Mouse (Mus musculus) heart, embryonic 13.5 days (tissue): Measurements from ENCODE around the gene Adcyap1r1. TPM values are rescaled to one million over a fixed set of nuclear protein-coding genes. Genes with fewer than 3 reads are reported as not detected.

Experiments used
- ATAC-seq: fragments of 200-750 bp; cut with Nextera tagmentation; 2 replicates; pipeline ENCODE4 v1.8.0; 2017; ENCODE audit warnings: moderate TSS enrichment; ENCODE audit not compliant: insufficient number of reproducible peaks, low FRiP score, low TSS enrichment; ENCODE audit errors: extremely low read depth
- H3K27ac ChIP-seq: fragments of 300-500 bp; sonication (generic); replicated peaks from 2 replicates; pipeline ENCODE4 v1.5.1; 2015; ENCODE audit warnings: moderate library complexity, mild to moderate bottlenecking, inconsistent platforms
- H3K27me3 ChIP-seq: fragments of 300-500 bp; sonication (generic); replicated peaks from 2 replicates; pipeline ENCODE4 v1.6.1; 2015; ENCODE audit warnings: mild to moderate bottlenecking, inconsistent platforms
- H3K36me3 ChIP-seq: fragments of 300-500 bp; sonication (generic); 2 replicates; pipeline ENCODE4 v1.6.1; 2015; ENCODE audit warnings: mild to moderate bottlenecking, inconsistent platforms
- H3K4me1 ChIP-seq: fragments of 300-500 bp; sonication (generic); 2 replicates; pipeline ENCODE4 v1.6.1; 2015; ENCODE audit warnings: inconsistent platforms
- H3K4me2 ChIP-seq: fragments of 300-500 bp; sonication (generic); 2 replicates; pipeline ENCODE4 v1.6.1; 2015; ENCODE audit warnings: inconsistent platforms, mild to moderate bottlenecking, moderate library complexity
- H3K4me3 ChIP-seq: fragments of 300-500 bp; sonication (generic); 2 replicates; pipeline ENCODE4 v1.5.1; 2015; ENCODE audit warnings: moderate library complexity, mild to moderate bottlenecking, inconsistent platforms
- H3K9ac ChIP-seq: fragments of 300-500 bp; sonication (generic); 2 replicates; pipeline ENCODE4 v1.6.1; 2015; ENCODE audit warnings: inconsistent platforms, mild to moderate bottlenecking, moderate library complexity
- H3K9me3 ChIP-seq: fragments of 300-500 bp; sonication (generic); 2 replicates; pipeline ENCODE4 v1.6.1; 2016; ENCODE audit warnings: inconsistent platforms
- WGBS: fragments of 180-500 bp; shearing (Covaris S2); methylation state at CpG from one replicate; pipeline ENCODE4 v1.1.7; 2015; ENCODE audit warnings: mixed read lengths; 5-methylcytosine and 5-hydroxymethylcytosine counted together
- polyA plus RNA-seq: library from polyadenylated mRNA; unstranded; fragments of >200 nt; fragmentation: Nextera tagmentation; extraction: Ambion mirVana; gene quantifications from 2 replicates; pipeline ENCODE4 v1.2.1, GENCODE M21; 2015

Gene Adcyap1r1
- polyA plus RNA-seq, 1 experiment from 2014 or later: 3.6 TPM

DNA sequence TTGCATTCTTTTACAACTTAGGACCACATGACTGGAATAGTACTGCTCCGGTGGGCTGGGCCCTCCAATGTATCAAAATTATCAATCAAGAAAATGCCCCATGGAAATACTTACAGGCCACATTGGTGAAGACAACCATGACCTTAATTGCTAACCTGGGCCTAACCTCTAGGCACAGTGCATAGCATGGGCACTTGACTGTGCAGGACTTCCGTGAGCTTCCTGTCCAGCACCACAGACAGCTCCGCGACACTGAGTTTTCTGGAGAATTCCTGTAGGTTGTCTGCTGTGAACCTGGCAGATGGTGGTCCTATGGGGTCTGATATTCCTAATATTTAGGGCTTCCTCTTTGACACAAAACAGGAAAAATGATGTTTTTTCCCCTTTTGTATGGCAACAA, 54.7 kb downstream of the Adcyap1r1 start:
- H3K9ac ChIP-seq: no peak overlapping the region
- WGBS: 71% methylated on average over 4 of the region's 4 CpGs
- no peak for ATAC-seq
- no peaks in the 10 kb centered on the region for H3K36me3 ChIP-seq
- no peak overlapping the region for H3K4me2 ChIP-seq
- no peak overlapping the region for H3K4me3 ChIP-seq
- peaks cover 39% of the 10 kb centered on the region for H3K27me3 ChIP-seq
- no peaks in the 10 kb centered on the region for H3K9me3 ChIP-seq
- no peak overlapping the region for H3K27ac ChIP-seq
- H3K4me1 ChIP-seq: peaks cover 4% of the 10 kb centered on the region

DNA sequence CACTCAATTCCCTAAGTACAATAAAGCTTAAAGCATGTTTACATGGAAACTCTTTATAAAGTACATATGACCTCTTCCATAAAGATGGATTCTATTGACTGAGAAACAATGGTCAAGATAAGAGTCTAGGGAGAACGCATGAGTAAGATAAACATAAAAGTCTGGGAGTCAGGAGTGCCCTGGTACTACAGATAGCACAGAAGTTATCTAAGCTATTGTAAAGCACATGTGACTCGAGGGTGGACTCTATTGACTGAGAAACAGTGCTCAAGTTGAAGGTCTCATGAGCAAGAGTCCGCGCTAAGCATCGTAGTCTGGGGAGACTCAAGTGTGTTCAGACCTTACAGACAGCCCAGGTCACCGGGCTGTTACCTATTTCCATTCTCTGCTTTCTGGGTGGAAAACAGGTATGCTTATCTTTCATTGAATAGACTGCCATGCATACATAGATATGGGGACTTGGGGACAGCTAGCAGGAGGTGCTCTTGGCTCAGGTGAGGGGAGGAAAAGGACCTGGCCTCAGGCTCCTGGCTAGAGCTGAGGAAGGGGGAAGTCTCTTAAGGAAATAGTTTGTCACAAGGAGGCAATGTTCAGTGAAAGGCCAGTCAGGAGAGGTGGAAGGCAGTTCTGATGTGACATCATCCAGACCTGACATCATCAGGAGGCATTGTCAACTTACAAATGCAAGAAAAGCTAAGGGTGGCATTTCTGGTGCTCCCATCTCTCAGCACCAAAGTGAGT, 57.5 kb downstream of the Adcyap1r1 start:
- Histone ChIP-seq H3K9ac (no peak overlapping the region), H3K27ac (no peak overlapping the region), H3K9me3 (no peaks in the 10 kb centered on the region), H3K36me3 (no peaks in the 10 kb centered on the region), H3K4me2 (no peak overlapping the region), H3K27me3 (peaks cover 40% of the 10 kb centered on the region), H3K4me1 (peaks cover 10% of the 10 kb centered on the region), H3K4me3 (no peak overlapping the region)
- no peak for ATAC-seq
- WGBS: 51% methylated on average over 6 of the region's 6 CpGs

DNA sequence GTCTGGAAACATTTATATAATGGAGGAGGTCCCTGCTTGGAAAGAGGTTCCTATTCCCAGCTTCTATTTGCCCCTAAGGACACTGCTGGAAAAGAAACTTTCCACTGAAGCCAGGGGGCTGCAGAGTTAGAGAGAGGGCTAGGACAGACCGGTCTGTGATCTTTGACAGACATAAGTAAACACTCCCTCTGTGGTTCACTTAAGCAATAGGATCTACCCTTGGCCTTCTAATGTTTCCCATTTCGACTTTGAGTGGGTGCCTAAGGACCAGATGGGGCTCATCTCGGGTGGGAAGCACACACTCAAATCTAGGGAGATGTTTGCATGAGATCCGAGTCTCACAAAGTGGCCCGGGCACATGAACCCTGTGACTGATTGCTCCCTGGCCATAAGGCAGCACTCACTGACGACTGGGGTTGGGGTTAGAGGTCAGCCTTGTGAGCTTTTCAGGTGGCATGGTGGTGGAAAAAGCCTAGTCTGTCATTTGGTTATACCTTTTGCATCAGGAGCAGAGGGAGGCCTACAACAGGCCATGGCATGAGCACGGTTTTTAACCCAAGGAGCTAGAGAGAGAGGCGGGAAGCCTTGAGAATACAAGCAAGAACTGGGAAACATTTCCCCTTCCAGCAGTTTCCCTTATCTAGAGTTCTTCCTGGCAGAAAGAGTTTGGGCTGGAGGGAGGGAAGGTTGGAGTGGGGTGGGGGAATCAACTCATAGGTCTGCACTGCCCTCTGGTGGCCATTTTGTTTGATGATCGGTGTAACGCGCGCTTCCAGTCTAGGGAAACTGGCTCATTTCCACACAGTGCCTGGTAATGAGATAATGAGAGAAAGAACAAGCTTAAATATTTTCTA, 59.7 kb downstream of the Adcyap1r1 start:
- Histone ChIP-seq H3K4me1 (peaks cover 10% of the 10 kb centered on the region), H3K27ac (no peak overlapping the region), H3K9ac (no peak overlapping the region), H3K36me3 (no peaks in the 10 kb centered on the region), H3K27me3 (peaks cover 32% of the 10 kb centered on the region), H3K9me3 (peaks cover 5% of the 10 kb centered on the region; the same call in 1 of the 2 replicates), H3K4me2 (peak overlapping the region; percentile 39), H3K4me3 (no peak overlapping the region)
- WGBS: 21% methylated on average over 12 of the region's 12 CpGs
- no peak for ATAC-seq

DNA sequence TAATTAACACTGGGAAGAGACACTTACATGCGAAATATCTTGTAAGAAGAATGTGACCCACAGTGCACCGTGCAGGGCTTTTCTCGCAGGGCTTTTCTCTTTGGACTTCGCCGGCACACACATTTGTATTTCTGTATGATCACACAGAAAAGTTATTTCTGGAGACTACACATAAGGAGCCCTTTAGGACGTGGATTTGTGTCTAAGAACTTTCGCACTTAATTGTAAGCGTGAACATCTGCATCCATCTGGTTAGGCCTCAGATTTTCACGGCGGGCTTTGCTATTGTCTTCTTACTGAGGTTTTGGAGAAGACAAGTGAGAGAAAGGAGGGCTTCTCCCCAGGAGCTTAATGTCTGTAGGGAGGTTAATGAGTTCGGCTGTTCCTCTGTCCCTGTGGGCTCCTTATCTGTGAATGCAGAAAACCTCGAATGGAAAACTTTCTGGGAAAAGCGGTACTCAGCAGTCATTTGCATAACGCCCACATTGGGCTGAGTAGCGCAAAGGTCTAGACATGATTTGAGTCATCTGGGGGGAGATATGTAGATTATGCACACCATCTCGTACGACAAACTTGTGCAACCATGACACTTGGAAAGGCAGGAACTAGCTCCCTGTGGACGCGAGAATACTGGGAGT, 60.4 kb downstream of the Adcyap1r1 start:
- no peak overlapping the region for H3K4me3 ChIP-seq

DNA sequence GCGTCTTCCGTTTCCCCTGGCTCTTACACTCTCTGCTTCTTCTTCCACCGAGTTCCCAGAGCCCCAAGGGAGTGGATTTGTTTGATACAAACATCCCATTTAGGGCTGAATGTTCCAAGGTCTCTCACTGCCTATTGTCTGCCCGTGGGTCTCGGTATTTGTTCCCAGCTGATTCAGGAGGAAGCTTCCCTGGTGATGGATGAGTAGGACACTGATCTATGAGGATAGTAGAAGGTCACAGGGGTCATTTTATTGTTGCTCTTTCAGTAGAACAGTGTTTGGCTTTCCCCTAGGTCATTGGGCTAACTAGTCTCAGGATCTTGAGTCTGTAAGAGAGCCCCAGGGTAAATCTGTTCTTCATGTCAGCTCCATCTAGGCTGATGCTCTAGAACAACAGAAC, 61.7 kb downstream of the Adcyap1r1 start:
- Histone ChIP-seq H3K9me3 (peaks cover 5% of the 10 kb centered on the region; the same call in 1 of the 2 replicates), H3K4me3 (no peak overlapping the region), H3K27me3 (peaks cover 19% of the 10 kb centered on the region), H3K27ac (no peak overlapping the region), H3K4me2 (no peak overlapping the region), H3K9ac (no peak overlapping the region), H3K36me3 (no peaks in the 10 kb centered on the region), H3K4me1 (peaks cover 10% of the 10 kb centered on the region)
- no peak for ATAC-seq
- 52% methylated on average over 5 of the region's 5 CpGs for WGBS

More for the DNA sequence above, 60.4 kb downstream of the Adcyap1r1 start:
- ATAC-seq: no peak
- H3K27me3 ChIP-seq: peaks cover 27% of the 10 kb centered on the region
- no peak overlapping the region for H3K9ac ChIP-seq
- peak overlapping the region; percentile 39 for H3K4me2 ChIP-seq
- 42% methylated on average over 19 of the region's 19 CpGs for WGBS
- H3K36me3 ChIP-seq: no peaks in the 10 kb centered on the region
- peaks cover 10% of the 10 kb centered on the region for H3K4me1 ChIP-seq
- peaks cover 5% of the 10 kb centered on the region; the same call in 1 of the 2 replicates for H3K9me3 ChIP-seq
- H3K27ac ChIP-seq: no peak overlapping the region

DNA sequence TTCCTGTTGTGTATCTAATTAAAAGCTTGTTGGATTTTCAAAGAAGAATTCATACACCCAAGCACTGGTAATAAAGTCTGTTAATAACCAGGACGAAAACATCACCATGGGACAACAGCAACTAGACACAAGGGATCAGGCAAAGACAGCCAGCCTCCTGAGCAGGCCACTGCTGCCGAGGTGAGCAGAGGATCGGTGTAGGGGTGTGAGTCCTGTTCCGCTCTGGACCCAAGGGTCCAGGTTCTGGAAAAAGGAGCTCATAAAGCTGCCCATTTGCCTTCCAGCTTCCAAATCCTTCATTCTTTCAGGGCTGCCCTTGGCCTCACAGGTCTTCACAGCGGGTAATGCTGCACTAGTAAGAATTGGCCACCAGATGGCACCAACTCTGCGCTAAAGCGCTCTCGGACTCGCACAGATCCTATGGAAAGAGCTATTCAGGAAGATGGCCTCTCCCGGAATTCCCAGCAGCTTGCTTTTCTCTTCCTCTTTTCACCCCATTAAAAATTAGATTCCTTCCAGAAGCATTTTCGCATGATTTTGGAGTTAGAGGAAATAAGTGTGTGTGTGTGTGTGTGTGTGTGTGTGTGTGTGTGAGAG, 67.9 kb downstream of the Adcyap1r1 start:
- H3K4me1 ChIP-seq: no peaks in the 10 kb centered on the region
- 16% methylated on average over 11 of the region's 11 CpGs for WGBS
- H3K4me2 ChIP-seq: peak overlapping the region; percentile 53
- H3K36me3 ChIP-seq: no peaks in the 10 kb centered on the region
- H3K27ac ChIP-seq: no peak overlapping the region
- peak overlapping the region; percentile 24 for H3K4me3 ChIP-seq
- H3K9ac ChIP-seq: no peak overlapping the region
- no peak; the same call in 1 of the 2 replicates for ATAC-seq
- peaks cover 5% of the 10 kb centered on the region; the same call in 1 of the 2 replicates for H3K9me3 ChIP-seq
- no peaks in the 10 kb centered on the region for H3K27me3 ChIP-seq

DNA sequence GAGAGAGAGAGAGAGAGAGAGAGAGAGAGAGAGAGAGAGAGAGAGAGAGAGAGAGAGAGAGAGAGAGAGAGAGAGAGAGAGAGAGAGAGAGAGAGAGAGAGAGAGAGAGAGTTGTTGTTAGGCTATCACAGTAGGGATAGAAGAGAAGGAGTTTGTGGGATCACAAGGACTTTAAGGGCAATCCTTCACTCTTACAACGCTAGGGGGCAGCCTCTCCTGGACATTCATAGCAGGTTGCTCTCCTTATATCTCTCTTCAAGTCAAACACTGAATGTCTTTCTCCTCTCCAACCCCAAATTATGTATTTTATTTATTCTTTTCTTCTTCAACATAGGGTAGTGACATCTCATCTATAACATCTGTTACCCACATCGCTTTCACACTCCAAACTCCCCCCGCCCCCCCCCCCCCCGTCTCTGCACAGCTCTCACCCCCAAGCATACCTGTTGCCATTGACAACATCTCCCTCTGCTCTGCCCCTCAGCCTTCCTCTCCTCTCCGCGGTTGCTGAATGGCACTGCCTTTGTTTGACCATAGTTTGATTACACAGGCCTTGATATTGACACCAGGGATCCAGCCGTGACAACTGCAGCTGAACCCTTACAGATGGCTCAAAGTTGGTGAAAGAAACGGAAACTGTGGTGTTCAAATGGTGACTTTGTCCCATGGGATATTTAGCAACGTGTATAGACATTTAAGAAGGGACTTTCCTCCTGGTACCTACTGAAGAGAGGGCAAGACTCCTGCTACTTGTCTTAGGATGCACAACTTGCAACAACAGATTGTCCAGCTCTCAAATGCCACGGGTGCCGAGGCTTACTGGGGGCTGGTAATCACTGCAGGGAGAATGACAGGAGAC, 68.7 kb downstream of the Adcyap1r1 start:
- ATAC-seq: no peak
- Histone ChIP-seq H3K4me3 (peak overlapping the region; percentile 24; the same call in 1 of the 2 replicates), H3K4me2 (peak overlapping the region; percentile 53), H3K4me1 (no peaks in the 10 kb centered on the region), H3K27me3 (no peaks in the 10 kb centered on the region), H3K9me3 (no peaks in the 10 kb centered on the region), H3K27ac (no peak overlapping the region), H3K9ac (no peak overlapping the region), H3K36me3 (no peaks in the 10 kb centered on the region)
- 49% methylated on average over 11 of the region's 11 CpGs for WGBS

DNA sequence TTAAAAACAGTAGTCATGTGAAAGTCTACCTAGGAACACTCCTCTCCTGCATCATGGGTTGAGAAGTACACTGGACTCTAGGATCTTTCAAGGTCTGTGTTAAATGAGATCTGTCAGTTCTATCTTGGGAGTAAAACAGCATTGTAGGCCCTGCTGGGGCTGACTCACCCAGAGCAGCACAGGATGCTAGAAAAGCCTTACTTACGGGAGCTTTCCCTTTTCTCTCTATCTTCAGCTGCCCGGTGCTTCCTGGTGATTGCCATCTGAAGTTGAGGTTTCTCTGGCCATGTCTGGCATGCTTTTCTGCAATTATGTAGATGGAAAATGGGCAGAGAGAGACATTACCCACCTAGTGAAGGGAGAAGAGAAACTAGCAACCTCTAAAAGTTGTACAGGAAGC, 84.7 kb downstream of the Adcyap1r1 start:
- Histone ChIP-seq H3K27me3 (no peaks in the 10 kb centered on the region), H3K9me3 (0 out of 2 replicates have a peak, but pooled peaks cover 8% of the 10 kb centered on the region), H3K27ac (no peak overlapping the region), H3K4me2 (no peak overlapping the region), H3K4me1 (0 out of 2 replicates have a peak, but pooled peaks cover 4% of the 10 kb centered on the region), H3K36me3 (no peaks in the 10 kb centered on the region), H3K4me3 (no peak overlapping the region), H3K9ac (no peak overlapping the region)
- 49% methylated on average over 2 of the region's 2 CpGs for WGBS
- no peak for ATAC-seq

DNA sequence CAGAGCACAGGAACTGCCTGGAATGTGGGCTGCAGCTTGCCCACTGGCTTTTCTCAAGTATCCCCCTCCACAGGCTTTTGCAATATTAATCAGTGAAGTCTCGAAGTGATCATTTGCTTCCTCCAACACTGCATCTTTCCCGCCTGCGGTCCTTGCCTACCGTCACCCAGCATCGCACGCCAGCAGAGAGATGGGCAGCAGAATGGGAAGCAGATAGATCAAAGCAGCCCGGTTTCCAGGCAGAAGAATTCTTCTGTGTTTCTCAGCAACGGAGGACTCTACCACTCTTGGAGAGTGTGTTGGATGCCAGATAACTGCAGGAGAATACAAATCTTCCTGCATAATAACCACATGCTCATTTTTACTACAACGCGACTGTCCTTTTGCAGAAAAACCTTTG, 87.4 kb downstream of the Adcyap1r1 start:
- Histone ChIP-seq H3K36me3 (no peaks in the 10 kb centered on the region), H3K4me1 (0 out of 2 replicates have a peak, but pooled peaks cover 4% of the 10 kb centered on the region), H3K9ac (no peak overlapping the region), H3K27ac (no peak overlapping the region), H3K9me3 (no peaks in the 10 kb centered on the region), H3K4me3 (no peak overlapping the region), H3K27me3 (no peaks in the 10 kb centered on the region), H3K4me2 (no peak overlapping the region)
- 62% methylated on average over 10 of the region's 10 CpGs for WGBS
- ATAC-seq: no peak

DNA sequence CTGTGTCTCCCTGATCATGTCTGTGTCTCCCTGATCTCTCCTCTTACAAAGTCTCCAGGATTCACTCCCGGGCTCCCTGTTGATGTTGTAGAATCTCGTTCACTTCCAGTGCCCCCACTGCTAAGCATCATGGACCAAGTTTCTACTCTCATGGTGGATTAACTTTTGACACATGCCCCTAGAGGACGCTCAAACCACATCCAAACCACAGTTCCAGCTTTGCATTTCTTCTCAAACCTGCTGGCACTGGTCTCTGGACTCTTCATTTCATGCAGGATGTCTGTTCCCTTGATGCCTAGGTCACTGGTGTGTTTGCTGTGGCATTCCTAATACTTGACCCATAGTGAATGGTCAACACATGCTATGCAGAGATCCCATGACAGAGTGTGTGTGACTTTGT, 90.6 kb downstream of the Adcyap1r1 start:
- H3K9ac ChIP-seq: no peak overlapping the region
- H3K9me3 ChIP-seq: no peaks in the 10 kb centered on the region
- no peak overlapping the region for H3K4me2 ChIP-seq
- no peak overlapping the region for H3K27ac ChIP-seq
- H3K36me3 ChIP-seq: no peaks in the 10 kb centered on the region
- no peak for ATAC-seq
- WGBS: 48% methylated on average over 3 of the region's 3 CpGs
- H3K4me1 ChIP-seq: 0 out of 2 replicates have a peak, but pooled peaks cover 4% of the 10 kb centered on the region
- H3K27me3 ChIP-seq: no peaks in the 10 kb centered on the region
- no peak overlapping the region for H3K4me3 ChIP-seq
